Mouse (Mus musculus): ENCODE measurements at regions not wholly inside any gene's neighbourhood (a gene's known extent, or its start where the extent isn't known, plus 50 kb on each side); places are given as distances from the start of the nearest gene placed in this dataset.
A peak's percentile ranks its signal among the peaks of the same experiment; 100 is the strongest.

DNA sequence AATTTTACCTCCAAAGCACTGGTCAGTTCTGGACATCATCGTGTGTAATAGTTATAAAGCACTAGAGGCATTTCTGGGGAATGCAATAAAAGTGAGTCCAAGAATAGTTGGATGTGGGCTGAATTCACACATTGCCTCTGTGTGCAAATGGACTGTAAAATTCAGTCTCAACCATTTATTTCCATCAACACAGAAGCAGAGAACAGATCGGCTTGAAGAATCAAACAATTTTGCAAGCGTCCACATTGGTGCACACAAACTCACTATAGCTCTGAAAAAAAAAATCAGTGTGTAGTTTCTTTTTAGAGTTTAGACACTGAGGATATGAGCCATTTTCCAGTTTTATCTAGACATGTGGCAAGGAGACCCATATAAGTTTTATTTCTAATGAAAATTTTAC is 208.9 kb upstream of the Slc7a11 start:
- no peak for DNase-seq (ENCODE audit: low read depth, low spot score)

DNA sequence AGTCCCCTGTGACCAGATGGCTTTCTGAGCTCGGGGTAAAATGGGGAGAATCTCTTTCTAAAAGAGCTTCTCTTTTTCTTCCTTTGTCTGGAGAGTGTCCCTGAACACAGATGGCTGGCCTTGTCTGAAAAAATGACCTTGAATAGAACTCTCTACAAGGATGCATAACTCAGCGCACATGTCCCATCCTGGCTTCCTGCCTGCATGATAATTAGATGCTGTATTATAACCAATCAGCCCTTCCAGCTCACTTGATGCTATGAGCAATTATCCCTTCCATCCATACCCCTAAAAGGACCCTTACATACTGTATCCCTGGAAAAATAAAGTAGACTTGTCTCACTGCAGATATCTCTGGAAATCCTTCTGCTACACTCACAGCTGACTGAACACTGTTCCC is 199.7 kb upstream of the Slc7a11 start:
- DNase-seq (ENCODE audit: low read depth, low spot score) = no peak

DNA sequence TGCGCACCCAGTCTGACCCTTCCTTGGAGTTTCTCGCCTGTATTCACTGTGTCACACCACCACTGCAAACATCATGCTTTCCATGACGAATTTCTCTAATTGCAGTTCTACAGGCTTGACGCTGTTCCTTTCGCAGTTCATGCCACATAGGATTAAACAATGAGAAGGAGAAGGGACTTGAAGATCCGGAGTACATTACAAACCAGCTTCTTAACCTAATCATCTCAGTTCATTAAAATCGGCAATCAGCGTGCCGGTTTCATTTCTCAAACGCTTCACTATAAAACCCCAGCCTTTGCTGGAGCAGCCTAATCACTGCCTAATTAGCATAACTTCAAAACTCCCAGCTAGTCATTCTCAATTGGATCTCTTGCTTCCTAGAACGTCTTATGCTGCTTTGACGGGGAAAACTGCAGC is 196.5 kb upstream of the Slc7a11 start:
- no peak for DNase-seq (ENCODE audit: low read depth, low spot score)

DNA sequence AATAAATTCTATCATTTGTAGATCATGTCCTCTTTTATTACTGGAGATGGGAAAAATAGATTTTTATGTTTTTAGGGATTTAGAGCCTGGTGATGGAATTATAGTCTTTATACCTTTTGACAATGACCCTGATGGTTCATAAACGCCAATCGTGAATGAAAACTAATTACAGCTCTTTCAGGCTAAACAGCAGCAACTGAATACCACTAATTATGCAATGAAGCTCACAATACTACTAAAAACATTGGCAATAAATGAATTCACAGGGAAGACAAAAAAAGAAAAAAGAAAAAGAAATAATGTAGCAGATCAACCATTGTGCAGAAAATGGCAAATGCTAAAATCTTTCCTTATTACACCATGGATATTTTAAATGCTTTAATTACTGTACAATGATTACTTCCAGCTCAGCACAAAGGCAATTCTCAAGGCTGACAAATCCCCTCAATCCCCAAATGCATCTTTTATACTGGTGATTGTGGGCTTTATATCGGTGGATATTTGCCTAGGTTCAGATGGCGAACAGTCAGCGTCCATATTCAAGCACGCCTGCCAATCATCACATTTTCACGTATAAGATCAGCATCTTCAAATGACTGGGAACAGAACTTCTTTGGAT is 191.2 kb upstream of the Slc7a11 start:
- no peak for DNase-seq (ENCODE audit: low read depth, low spot score)

DNA sequence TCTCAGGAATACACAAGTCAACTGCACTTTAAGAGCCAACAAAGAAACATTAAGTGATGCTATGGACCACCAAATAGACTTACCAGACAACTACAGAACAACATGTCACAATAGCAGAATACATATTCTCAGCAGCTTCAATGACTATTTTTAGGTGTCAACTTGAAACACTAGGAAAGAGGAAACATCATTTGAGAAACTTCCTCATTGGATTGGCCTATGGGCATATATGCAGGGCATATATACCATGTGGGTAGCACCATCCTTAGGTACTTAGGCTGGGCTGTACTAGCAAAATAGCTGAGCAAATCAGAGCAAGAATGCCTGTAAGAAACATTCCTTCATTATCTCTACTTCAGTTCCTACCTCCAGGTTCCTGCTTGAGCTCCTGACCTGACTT is 187.9 kb upstream of the Slc7a11 start:
- no peak for DNase-seq (ENCODE audit: low read depth, low spot score)

DNA sequence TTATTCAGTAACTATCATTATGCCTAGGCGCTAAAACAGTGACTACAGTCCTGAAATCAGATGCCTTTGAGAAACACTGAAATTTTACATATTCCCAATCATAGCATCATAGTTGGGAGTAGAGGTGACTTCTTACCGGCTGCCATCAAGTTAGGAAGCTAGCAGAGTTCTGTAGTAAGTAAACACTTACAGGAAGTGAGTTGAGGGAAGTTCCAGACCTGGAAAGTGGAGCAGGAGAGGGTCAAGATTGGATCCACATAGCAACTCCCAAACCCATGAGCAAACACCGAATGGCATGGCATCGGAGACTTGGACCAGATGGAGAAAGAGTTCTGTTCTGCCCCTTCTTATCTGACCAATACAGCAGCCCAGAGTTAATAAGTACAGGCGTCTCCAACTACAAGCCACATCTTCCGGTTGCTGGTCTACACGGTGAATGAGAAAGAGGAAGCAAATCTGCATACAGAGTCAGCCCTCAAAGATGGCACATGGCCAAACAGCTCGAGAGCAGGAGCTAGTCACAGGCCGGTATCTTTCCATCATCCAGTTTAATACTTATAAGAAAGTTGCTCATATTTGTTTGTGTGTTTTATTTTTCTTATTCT is 184.8 kb upstream of the Slc7a11 start:
- no peak for DNase-seq (ENCODE audit: low read depth, low spot score)

DNA sequence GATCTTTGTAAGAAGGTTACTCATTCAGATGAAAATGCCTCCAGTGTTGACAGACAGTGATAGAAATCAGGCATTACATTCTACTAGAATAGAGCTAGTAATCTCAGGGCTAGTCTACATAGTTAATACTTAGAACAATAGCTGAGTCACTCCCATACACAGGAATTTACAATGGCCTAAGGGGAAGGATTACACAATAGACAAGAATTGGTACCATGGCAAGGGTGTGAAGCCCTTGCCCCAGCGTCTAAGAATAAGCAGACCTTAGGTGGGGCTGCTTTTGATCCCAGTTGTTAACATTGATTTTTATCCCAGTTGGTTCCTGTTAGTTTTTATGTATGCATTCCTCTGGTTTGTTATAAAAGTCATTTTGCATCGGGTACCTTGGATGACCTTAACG is 177.8 kb upstream of the Slc7a11 start:
- DNase-seq (ENCODE audit: low read depth, low spot score) = peak; percentile 7

DNA sequence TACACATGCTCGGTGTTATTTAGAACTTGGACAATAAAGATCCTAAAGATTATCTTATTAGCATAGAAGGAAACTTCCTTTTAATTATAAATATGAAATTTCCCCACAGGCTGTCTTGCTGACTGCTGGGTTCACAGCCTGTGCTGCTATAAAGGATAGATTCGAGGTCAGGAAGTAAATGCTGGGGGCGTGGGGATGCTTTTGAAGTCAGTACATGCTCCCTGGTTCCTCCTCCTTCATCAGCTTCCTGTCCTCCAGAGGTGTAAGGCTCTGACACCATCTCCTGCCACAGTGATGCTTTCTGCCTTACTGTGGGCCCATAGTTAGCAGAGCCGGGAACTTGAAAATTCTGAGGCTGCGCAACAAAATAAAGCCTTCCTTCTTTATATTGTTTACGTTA is 175.6 kb upstream of the Slc7a11 start:
- no peak for DNase-seq (ENCODE audit: low read depth, low spot score)

DNA sequence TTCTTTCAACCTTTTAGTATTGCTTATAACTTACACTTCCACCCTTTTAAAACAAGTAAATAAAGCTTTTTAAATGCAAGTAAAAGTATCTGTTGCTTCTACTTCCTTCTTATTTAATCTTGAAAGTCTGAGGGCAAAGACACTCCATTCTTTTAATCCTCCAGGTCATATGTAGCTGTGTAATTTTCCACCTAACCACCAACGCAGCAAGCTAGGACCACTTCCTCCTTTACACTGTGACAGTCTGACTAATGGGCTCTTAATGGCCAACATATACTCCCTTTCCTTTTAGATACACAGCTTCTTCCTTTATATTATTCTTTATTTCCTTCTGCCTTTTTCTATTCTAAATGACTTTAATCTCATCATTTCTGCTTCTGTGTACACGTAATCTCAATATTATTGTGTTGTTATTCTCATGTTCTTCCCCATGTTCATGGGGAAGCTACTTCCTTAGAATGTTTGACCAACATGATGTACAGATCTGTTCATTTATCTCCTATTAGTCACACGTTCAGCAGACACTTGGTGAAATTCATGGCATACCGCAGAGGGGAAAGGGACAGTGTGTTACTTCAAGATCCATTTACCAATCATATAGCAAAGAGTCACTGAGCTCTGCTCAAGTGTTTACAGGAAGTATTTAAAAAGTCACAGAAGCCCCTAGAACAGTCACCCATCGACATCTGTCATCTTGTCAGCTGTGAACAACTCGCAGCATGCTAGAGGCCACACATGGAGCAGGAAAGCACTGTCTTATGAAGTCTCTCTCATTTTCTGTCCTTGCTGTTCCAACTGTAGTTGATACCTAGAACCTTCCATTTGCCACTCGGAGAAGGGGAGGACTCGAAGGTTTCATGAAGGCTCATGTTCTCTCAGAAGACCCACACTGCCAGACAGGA is 172.2 kb upstream of the Slc7a11 start:
- DNase-seq (ENCODE audit: low read depth, low spot score) = no peak

DNA sequence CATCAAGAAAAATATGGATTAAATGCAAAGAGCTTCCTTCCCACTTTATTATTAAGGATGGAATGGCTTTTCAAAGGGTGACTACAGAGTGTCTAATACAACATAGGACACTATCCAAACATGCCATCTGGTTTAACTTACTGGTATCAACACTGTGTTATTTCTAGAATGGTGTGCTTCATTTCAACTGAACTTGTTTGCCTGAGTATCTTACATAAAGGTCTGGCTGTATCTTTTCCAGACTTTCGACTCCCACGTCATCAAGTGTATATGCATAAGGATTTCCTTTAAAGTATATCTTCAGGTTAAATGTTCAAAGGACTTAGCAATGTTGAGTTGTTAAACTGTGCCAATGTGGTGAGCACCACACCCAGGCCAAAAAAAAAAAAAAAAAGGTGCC is 169.6 kb upstream of the Slc7a11 start:
- no peak for DNase-seq (ENCODE audit: low read depth, low spot score)

DNA sequence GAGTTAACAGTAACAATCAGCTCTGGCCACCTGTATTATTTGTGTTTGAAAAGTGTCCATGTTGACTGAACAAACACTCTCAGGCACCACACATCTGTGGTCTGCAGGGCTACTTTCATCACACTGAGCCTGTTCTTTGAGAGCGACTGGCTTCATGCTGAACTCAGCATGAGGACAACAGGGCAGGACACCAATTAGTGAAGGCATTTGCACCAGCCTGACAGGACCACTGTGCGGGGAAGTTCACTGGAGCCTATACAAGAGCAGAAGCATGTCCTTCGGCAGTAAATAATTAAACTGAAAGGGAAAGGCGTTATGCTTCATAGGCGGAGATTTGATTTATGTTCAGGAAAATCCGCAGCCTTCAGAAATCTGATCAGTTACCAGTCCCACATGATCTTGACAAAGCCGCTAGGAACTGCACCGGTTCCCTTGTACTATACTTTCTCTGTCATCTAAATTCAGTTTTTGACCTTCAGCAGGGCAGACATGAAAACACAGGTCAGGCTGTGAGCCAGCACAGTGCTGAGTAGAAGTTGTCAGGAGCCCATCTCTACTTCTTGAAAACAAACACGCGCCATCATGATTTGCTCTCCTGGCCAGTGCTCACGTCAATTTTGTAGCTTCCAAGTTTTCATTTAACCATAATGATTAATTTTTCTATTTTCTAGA is 166.1 kb upstream of the Slc7a11 start:
- no peak for DNase-seq (ENCODE audit: low read depth, low spot score)

DNA sequence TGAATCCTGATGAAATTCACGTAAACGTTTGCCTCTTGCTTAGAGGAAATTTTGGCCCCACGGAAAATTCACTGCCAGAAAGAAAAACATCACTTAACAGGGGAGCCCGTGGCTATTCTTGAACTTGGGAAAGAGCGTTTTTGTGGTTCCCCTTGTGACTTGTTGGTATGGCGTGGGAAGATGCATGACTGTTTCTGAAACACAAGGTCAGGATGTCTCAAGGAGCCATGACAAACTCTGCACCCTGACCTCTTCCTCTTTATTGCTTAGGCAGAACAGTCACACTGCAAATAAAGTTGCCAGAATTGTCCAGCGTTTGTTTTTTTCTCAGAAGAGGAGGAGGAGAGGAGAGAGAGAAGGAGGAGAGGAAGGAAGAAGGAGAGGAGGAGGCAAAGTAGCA is 164.3 kb upstream of the Slc7a11 start:
- DNase-seq (ENCODE audit: low read depth, low spot score) = no peak

DNA sequence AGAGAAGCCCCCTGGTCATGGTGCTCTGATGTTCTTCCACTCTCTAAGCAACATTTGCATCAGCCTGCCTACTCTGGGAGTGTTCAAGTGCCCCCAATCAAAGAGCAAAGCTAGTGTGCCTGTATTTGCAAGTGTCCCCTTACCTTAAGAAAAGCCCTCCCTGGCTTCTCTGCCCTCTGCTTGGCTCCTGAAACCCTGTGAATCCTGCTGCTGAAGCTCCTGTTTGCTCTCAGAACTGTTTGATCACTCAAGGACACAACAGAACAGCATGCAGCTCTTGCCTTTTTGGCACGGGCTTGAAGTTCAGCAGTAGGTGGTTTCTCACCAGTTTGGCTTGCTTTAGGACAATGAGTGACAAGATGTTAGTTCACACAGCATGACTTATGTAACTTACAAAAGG is 163.6 kb upstream of the Slc7a11 start:
- no peak for DNase-seq (ENCODE audit: low read depth, low spot score)

DNA sequence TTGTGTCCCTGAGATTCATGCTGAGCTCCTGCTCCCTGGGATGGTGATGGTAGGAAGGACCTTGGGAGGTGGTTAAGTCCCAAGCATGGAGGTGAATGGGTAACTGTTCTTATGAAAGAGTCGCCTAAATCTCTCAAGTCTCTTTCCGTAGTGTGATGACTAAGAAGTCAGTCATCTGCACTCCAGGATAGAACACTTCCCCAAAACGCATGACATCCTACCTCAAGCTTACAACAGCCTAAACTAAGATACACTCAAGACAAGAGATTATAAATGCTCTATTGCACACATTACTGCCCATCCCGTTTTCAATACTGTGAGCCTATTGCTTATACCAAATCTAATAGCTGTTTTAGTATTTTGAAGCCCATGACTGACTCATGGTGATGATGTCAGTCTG is 162.3 kb upstream of the Slc7a11 start:
- DNase-seq (ENCODE audit: low read depth, low spot score) = no peak

DNA sequence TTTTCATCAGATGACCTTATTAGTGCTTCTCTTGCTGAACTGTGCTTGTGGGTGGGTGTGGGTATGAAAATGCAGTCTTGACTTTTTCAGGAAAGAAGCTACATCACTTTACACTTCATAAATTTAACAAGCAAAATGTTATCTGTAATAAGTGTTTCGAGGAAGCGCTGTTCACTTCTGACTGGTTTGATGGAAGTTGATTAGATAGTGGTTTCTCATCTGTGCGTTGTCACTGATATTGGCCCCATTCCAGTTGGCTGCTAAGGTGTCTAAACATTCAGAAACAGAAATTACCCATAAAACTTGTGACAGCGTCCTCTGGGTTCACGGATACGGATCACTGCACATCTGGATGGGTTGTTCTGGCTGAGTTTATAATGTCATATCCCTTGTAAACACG is 159.8 kb upstream of the Slc7a11 start:
- DNase-seq (ENCODE audit: low read depth, low spot score) = no peak

DNA sequence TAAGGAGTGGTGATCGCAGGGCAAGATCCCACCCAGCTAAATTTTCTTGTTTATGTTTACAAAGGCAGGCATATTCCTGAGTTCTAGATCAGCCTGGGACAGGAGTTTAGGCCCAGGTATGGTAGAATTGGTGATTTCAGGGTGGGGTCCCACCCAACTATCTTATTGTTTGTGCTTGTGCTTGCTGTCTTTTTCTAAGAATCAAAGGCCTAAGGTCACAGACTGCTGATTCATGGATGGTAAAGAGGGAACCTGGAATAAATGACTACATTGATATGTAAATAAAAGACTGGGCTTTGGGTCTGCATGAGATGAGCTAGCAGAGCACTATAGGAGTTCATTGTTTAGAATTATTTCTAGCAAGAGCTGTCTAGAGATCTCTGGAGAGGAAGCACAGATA is 152.3 kb upstream of the Slc7a11 start:
- peak; percentile 54 for DNase-seq (ENCODE audit: low read depth, low spot score)

DNA sequence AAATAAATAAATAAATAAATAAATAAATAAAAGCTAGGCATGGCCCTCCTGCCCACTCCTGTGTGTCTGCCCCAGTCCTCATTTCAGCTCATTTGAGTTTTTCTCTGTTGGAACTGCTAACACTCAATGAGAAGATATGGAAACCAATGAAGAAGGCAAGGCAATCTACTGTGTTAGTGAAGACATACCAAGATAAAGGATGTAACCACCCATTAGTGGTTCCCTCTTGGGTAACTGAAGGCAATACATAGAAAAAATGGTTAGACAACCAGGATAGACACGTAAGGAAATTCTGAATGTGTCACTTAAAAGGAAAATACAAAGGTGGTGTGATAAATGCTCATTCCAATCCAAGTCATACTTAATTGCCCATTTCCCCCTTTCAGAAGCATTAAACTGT is 140.9 kb upstream of the Slc7a11 start:
- no peak for DNase-seq (ENCODE audit: low read depth, low spot score)

DNA sequence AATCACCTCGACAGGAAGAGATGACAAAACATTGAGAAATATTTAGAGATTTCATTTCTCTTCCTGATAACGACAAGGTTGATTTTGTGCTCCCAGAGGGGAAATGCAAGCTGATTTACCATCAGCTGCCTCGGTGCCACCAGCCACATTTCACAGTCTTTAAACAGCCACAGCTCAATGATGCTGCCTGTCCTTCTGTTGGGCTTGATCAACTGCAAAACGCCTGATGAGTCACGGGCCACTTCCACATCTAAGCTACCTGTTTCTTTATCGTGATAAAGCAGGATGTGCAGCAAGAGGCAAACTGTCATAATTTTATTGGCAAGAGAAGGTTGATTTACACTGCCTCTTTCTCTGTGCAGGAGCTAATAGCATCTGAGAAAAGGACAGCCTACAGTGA is 140.1 kb upstream of the Slc7a11 start:
- no peak for DNase-seq (ENCODE audit: low read depth, low spot score)

DNA sequence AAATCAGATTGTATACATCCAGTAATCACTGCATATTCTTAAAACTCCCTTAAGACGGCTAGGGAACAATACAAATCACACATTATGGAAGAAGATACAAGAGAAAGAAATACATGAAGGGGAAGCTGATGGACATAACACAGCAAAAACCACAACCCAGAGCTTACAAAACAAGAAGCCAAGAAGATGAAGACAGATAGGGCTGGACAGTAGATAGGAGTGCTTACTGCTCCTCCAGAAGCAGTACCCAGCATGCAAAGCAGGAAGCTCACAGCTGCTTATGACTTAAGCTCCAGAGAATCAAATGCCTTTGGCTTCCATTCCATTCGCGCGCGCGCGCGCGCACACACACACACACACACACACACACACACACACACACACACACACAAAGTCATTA is 131.0 kb upstream of the Slc7a11 start:
- DNase-seq (ENCODE audit: low read depth, low spot score) = no peak

DNA sequence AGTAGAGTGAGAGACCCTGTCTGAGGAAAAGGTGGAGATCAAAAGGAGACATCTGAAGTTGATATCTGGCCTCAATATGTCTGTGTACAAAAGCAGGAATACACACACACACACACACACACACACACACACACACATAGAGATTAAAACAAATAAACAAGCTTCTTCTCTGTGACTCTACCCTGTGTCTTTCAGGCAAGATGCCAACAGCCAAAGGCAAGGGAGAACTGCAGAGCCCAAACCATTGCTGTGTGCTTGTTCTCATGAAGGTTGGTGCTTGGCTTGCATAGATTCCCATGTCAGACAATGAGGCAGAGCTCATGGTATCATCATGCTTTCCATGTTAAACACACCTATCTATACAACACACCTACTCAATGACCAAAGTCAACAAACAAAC is 126.6 kb upstream of the Slc7a11 start:
- DNase-seq (ENCODE audit: low read depth, low spot score) = no peak

DNA sequence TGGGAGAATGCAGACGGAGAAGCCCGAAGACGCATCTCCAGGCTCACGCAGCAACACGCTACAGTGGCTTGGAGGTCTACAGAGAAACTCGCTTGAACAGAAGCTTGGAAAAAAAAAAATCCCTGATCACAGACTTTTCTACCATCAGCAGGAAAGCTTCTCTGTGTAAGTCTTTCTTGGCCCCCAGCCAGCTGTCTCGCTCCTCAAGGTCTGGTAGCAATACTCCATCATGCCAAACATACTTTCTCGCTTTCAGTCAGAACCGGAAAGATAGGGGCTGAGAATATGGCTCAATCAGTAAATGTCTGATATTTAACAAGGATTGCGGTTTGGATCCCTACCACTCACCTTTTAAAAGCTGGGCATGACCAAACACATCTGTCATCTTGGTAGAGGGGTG is 126.2 kb upstream of the Slc7a11 start:
- no peak for DNase-seq (ENCODE audit: low read depth, low spot score)

DNA sequence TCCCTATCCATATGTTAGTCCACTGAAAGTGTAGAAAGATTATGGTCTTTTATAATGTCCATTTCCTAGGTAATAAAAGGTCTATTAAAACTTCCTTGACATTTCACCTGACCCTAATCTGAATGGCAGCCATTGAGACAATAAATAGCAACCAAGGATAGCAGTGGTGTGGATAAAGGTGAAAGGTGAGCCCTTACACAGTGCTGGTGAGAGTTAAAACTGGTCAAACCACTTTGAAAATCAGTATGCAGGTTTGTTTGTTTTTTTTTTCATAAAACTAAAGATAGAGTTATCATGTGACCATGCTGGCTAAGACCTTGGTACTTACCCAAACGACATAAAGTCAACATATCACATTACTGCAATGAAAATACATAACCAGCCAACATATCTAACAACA is 110.7 kb upstream of the Slc7a11 start:
- no peak for DNase-seq (ENCODE audit: low read depth, low spot score)

Data from ES-CJ7 (cell line).